Mouse (Mus musculus) heart, embryonic 13.5 days (tissue): ENCODE results near the gene Tedc1. TPM values are rescaled to one million over a fixed set of nuclear protein-coding genes. Genes with fewer than 3 reads are reported as not detected.
A peak's percentile ranks its signal among the peaks of the same experiment; 100 is the strongest.

Source experiments
- ATAC-seq: fragments of 200-750 bp; cut with Nextera tagmentation; 2 replicates; pipeline ENCODE4 v1.8.0; 2017; ENCODE audit warnings: moderate TSS enrichment; ENCODE audit not compliant: insufficient number of reproducible peaks, low FRiP score, low TSS enrichment; ENCODE audit errors: extremely low read depth
- H3K27ac ChIP-seq: fragments of 300-500 bp; sonication (generic); replicated peaks from 2 replicates; pipeline ENCODE4 v1.5.1; 2015; ENCODE audit warnings: moderate library complexity, mild to moderate bottlenecking, inconsistent platforms
- H3K27me3 ChIP-seq: fragments of 300-500 bp; sonication (generic); replicated peaks from 2 replicates; pipeline ENCODE4 v1.6.1; 2015; ENCODE audit warnings: mild to moderate bottlenecking, inconsistent platforms
- H3K36me3 ChIP-seq: fragments of 300-500 bp; sonication (generic); 2 replicates; pipeline ENCODE4 v1.6.1; 2015; ENCODE audit warnings: mild to moderate bottlenecking, inconsistent platforms
- H3K4me1 ChIP-seq: fragments of 300-500 bp; sonication (generic); 2 replicates; pipeline ENCODE4 v1.6.1; 2015; ENCODE audit warnings: inconsistent platforms
- H3K4me2 ChIP-seq: fragments of 300-500 bp; sonication (generic); 2 replicates; pipeline ENCODE4 v1.6.1; 2015; ENCODE audit warnings: inconsistent platforms, mild to moderate bottlenecking, moderate library complexity
- H3K4me3 ChIP-seq: fragments of 300-500 bp; sonication (generic); 2 replicates; pipeline ENCODE4 v1.5.1; 2015; ENCODE audit warnings: moderate library complexity, mild to moderate bottlenecking, inconsistent platforms
- H3K9ac ChIP-seq: fragments of 300-500 bp; sonication (generic); 2 replicates; pipeline ENCODE4 v1.6.1; 2015; ENCODE audit warnings: inconsistent platforms, mild to moderate bottlenecking, moderate library complexity
- H3K9me3 ChIP-seq: fragments of 300-500 bp; sonication (generic); 2 replicates; pipeline ENCODE4 v1.6.1; 2016; ENCODE audit warnings: inconsistent platforms
- WGBS: fragments of 180-500 bp; shearing (Covaris S2); methylation state at CpG from one replicate; pipeline ENCODE4 v1.1.7; 2015; ENCODE audit warnings: mixed read lengths; 5-methylcytosine and 5-hydroxymethylcytosine counted together
- polyA plus RNA-seq: library from polyadenylated mRNA; unstranded; fragments of >200 nt; fragmentation: Nextera tagmentation; extraction: Ambion mirVana; gene quantifications from 2 replicates; pipeline ENCODE4 v1.2.1, GENCODE M21; 2015

Gene Tedc1
- polyA plus RNA-seq, 1 experiment from 2014 or later, result 21.8 TPM

GRCm38 (mm10) chr12:113132567-113132966, 23.7 kb upstream of the Tedc1 start:
- Histone ChIP-seq H3K4me3 (no peak overlapping the region), H3K27ac (peak overlapping the region; percentile 97), H3K27me3 (no peaks in the 10 kb centered on the region), H3K9ac (peak overlapping the region; percentile 62; the same call in 1 of the 2 replicates), H3K9me3 (no peaks in the 10 kb centered on the region), H3K36me3 (peaks cover 98% of the 10 kb centered on the region), H3K4me2 (peak overlapping the region; percentile 27; the same call in 1 of the 2 replicates), H3K4me1 (peaks cover 62% of the 10 kb centered on the region)
- peak; percentile 77 for ATAC-seq
- WGBS, result 16% methylated on average over 2 of the region's 2 CpGs

- H3K27me3 ChIP-seq, result no peaks in the 10 kb centered on the region
- H3K27ac ChIP-seq, result peak overlapping the region; percentile 97
- whole genome bisulfite sequencing, result 77% methylated on average over 9 of the region's 9 CpGs
- peak overlapping the region; percentile 62 for H3K9ac ChIP-seq
- peaks cover 97% of the 10 kb centered on the region for H3K36me3 ChIP-seq
- ATAC-seq, result 0 out of 2 replicates have a peak, but pooled peaks have one; percentile 4
- H3K4me3 ChIP-seq, result no peak overlapping the region
- no peaks in the 10 kb centered on the region for H3K9me3 ChIP-seq
- peak overlapping the region; percentile 27; the same call in 1 of the 2 replicates for H3K4me2 ChIP-seq
- H3K4me1 ChIP-seq, result peaks cover 68% of the 10 kb centered on the region
Observed at GRCm38 (mm10) chr12:113133260-113133659, 23.0 kb upstream of the Tedc1 start.

- no peaks in the 10 kb centered on the region for H3K9me3 ChIP-seq
- 0 out of 2 replicates have a peak overlapping the region, but pooled peaks have one; percentile 27 for H3K4me2 ChIP-seq
- H3K9ac ChIP-seq, result peak overlapping the region; percentile 62
- H3K36me3 ChIP-seq, result peaks cover 91% of the 10 kb centered on the region
- no peak for ATAC-seq
- H3K27ac ChIP-seq, result peak overlapping the region; percentile 97
- 61% methylated on average over 5 of the region's 5 CpGs for WGBS
- no peak overlapping the region for H3K4me3 ChIP-seq
- H3K4me1 ChIP-seq, result peaks cover 74% of the 10 kb centered on the region
- H3K27me3 ChIP-seq, result no peaks in the 10 kb centered on the region
Observed at GRCm38 (mm10) chr12:113133861-113134403, 22.3 kb upstream of the Tedc1 start.

GRCm38 (mm10) chr12:113134502-113134901, 21.7 kb upstream of the Tedc1 start:
- no peak overlapping the region; the same call in 1 of the 2 replicates for H3K9ac ChIP-seq
- no peak overlapping the region for H3K4me3 ChIP-seq
- H3K4me2 ChIP-seq, result no peak overlapping the region
- peaks cover 80% of the 10 kb centered on the region for H3K4me1 ChIP-seq
- H3K9me3 ChIP-seq, result no peaks in the 10 kb centered on the region
- no peak for ATAC-seq
- peak overlapping the region; percentile 97; the same call in 1 of the 2 replicates for H3K27ac ChIP-seq
- 74% methylated on average over 4 of the region's 4 CpGs for WGBS
- H3K27me3 ChIP-seq, result no peaks in the 10 kb centered on the region
- peaks cover 85% of the 10 kb centered on the region for H3K36me3 ChIP-seq

GRCm38 (mm10) chr12:113135401-113135800, 20.8 kb upstream of the Tedc1 start:
- 82% methylated on average over 7 of the region's 7 CpGs for WGBS
- peaks cover 76% of the 10 kb centered on the region for H3K36me3 ChIP-seq
- no peaks in the 10 kb centered on the region for H3K27me3 ChIP-seq
- peak overlapping the region; percentile 26; the same call in 1 of the 2 replicates for H3K27ac ChIP-seq
- H3K9ac ChIP-seq, result peak overlapping the region; percentile 58; the same call in 1 of the 2 replicates
- ATAC-seq, result no peak
- H3K4me2 ChIP-seq, result no peak overlapping the region
- H3K4me3 ChIP-seq, result no peak overlapping the region
- peaks cover 84% of the 10 kb centered on the region for H3K4me1 ChIP-seq
- H3K9me3 ChIP-seq, result no peaks in the 10 kb centered on the region

- H3K9ac ChIP-seq, result peak overlapping the region; percentile 58
- ATAC-seq, result no peak
- peak overlapping the region; percentile 6; the same call in 1 of the 2 replicates for H3K4me2 ChIP-seq
- no peaks in the 10 kb centered on the region for H3K9me3 ChIP-seq
- H3K27ac ChIP-seq, result peak overlapping the region; percentile 99
- H3K36me3 ChIP-seq, result peaks cover 65% of the 10 kb centered on the region
- 59% methylated on average over 17 of the region's 17 CpGs for WGBS
- no peaks in the 10 kb centered on the region for H3K27me3 ChIP-seq
- no peak overlapping the region for H3K4me3 ChIP-seq
- peaks cover 84% of the 10 kb centered on the region for H3K4me1 ChIP-seq
Observed at GRCm38 (mm10) chr12:113136492-113137020, 19.7 kb upstream of the Tedc1 start.

- Histone ChIP-seq H3K27ac (peak overlapping the region; percentile 99), H3K4me1 (peaks cover 82% of the 10 kb centered on the region), H3K9me3 (no peaks in the 10 kb centered on the region), H3K4me2 (peak overlapping the region; percentile 93), H3K36me3 (peaks cover 56% of the 10 kb centered on the region), H3K27me3 (no peaks in the 10 kb centered on the region), H3K9ac (peak overlapping the region; percentile 58), H3K4me3 (no peak overlapping the region)
- WGBS, result 37% methylated on average over 18 of the region's 18 CpGs
- ATAC-seq, result no peak
Observed at GRCm38 (mm10) chr12:113137260-113138213, 18.7 kb upstream of the Tedc1 start.

- WGBS, result 43% methylated on average over 6 of the region's 6 CpGs
- H3K27ac ChIP-seq, result peak overlapping the region; percentile 99
Observed at GRCm38 (mm10) chr12:113138291-113138690, 17.9 kb upstream of the Tedc1 start.

GRCm38 (mm10) chr12:113138901-113139864, 17.0 kb upstream of the Tedc1 start:
- 33% methylated on average over 11 of the region's 11 CpGs for WGBS
- Histone ChIP-seq H3K36me3 (peaks cover 52% of the 10 kb centered on the region), H3K4me3 (peak overlapping the region; percentile 82), H3K27ac (peak overlapping the region; percentile 99), H3K9me3 (no peaks in the 10 kb centered on the region), H3K27me3 (no peaks in the 10 kb centered on the region), H3K9ac (peak overlapping the region; percentile 95), H3K4me1 (peaks cover 82% of the 10 kb centered on the region), H3K4me2 (peak overlapping the region; percentile 93)
- ATAC-seq, result no peak

More at GRCm38 (mm10) chr12:113138291-113138690, 17.9 kb upstream of the Tedc1 start:
- peak overlapping the region; percentile 93 for H3K4me2 ChIP-seq
- H3K4me3 ChIP-seq, result 0 out of 2 replicates have a peak overlapping the region, but pooled peaks have one; percentile 82
- no peaks in the 10 kb centered on the region for H3K27me3 ChIP-seq
- peaks cover 82% of the 10 kb centered on the region for H3K4me1 ChIP-seq
- H3K9ac ChIP-seq, result peak overlapping the region; percentile 95
- no peaks in the 10 kb centered on the region for H3K9me3 ChIP-seq
- H3K36me3 ChIP-seq, result peaks cover 52% of the 10 kb centered on the region
- no peak for ATAC-seq

- Histone ChIP-seq H3K9ac (peak within 1 kb of the TSS; percentile 95), H3K4me3 (peak within 1 kb of the TSS; percentile 82), H3K27ac (peak within 1 kb of the TSS; percentile 99), H3K4me2 (peak within 1 kb of the TSS; percentile 93), H3K36me3 (peaks cover 52% of the 10 kb centered on the region), H3K9me3 (no peaks in the 10 kb centered on the region), H3K27me3 (no peaks in the 10 kb centered on the region), H3K4me1 (peaks cover 82% of the 10 kb centered on the region)
- ATAC-seq, result peak; percentile 76
- under 1% methylated on average over 68 of the region's 68 CpGs for WGBS
Observed at GRCm38 (mm10) chr12:113139908-113140615, 16.2 kb upstream of the Tedc1 start, which contains the start of gene Crip2. Gene Crip2 (plus strand): TSS chr12:113140236.
